Mouse (Mus musculus) cerebellum, adult 2 months (tissue): ENCODE measurements around the gene Ptp4a2. TPM values are rescaled to one million over a fixed set of nuclear protein-coding genes. Genes with fewer than 3 reads are reported as not detected.

ENCODE experiments used
- DNase-seq, 2 experiments: peaks; one replicate each; pipeline ENCODE4 v3.0.0; 2021
- H3K27ac ChIP-seq: fragments of 200-500 bp; 2 replicates; pipeline ENCODE4 v1.5.1; 2012; ENCODE audit warnings: low read length, control low read depth, inconsistent platforms; ENCODE audit not compliant: insufficient read depth
- H3K27me3 ChIP-seq: fragments of 200-500 bp; 2 replicates; pipeline ENCODE4 v1.6.1; 2012; ENCODE audit warnings: inconsistent platforms, mild to moderate bottlenecking, low read length, moderate library complexity; ENCODE audit not compliant: control insufficient read depth, insufficient read depth
- H3K4me1 ChIP-seq: fragments of 200-500 bp; 2 replicates; pipeline ENCODE4 v1.6.1; 2011; ENCODE audit warnings: low read length; ENCODE audit not compliant: control insufficient read depth, insufficient read depth
- H3K4me3 ChIP-seq: fragments of 200-500 bp; replicated peaks from 2 replicates; pipeline ENCODE3; 2011; ENCODE audit warnings: mild to moderate bottlenecking, low read depth, low read length, control low read depth; ENCODE audit not compliant: insufficient read depth
- CTCF ChIP-seq: fragments of 200-500 bp; IDR thresholded peaks from 2 replicates; pipeline ENCODE4 v1.5.1; 2011; ENCODE audit warnings: low read depth, mild to moderate bottlenecking, control low read depth, low read length, moderate library complexity, borderline replicate concordance; ENCODE audit not compliant: insufficient read depth
- POLR2A ChIP-seq: fragments of 200-500 bp; IDR thresholded peaks from 2 replicates; pipeline ENCODE4 v1.6.1; 2011; ENCODE audit warnings: low read length, control low read depth, borderline replicate concordance; ENCODE audit not compliant: insufficient read depth
- WGBS: fragments of 180-500 bp; shearing (Covaris S2); methylation state at CpG from one replicate; pipeline ENCODE4 v1.1.7; 2018; 5-methylcytosine and 5-hydroxymethylcytosine counted together
- polyA plus RNA-seq: library from polyadenylated mRNA; depleted of rRNA; stranded (reverse); fragments of >200 nt; gene quantifications from 2 replicates; pipeline ENCODE4 v1.2.3, GENCODE M21; 2012

Gene Ptp4a2
- polyA plus RNA-seq, 1 experiment: 66.3 TPM

DNA sequence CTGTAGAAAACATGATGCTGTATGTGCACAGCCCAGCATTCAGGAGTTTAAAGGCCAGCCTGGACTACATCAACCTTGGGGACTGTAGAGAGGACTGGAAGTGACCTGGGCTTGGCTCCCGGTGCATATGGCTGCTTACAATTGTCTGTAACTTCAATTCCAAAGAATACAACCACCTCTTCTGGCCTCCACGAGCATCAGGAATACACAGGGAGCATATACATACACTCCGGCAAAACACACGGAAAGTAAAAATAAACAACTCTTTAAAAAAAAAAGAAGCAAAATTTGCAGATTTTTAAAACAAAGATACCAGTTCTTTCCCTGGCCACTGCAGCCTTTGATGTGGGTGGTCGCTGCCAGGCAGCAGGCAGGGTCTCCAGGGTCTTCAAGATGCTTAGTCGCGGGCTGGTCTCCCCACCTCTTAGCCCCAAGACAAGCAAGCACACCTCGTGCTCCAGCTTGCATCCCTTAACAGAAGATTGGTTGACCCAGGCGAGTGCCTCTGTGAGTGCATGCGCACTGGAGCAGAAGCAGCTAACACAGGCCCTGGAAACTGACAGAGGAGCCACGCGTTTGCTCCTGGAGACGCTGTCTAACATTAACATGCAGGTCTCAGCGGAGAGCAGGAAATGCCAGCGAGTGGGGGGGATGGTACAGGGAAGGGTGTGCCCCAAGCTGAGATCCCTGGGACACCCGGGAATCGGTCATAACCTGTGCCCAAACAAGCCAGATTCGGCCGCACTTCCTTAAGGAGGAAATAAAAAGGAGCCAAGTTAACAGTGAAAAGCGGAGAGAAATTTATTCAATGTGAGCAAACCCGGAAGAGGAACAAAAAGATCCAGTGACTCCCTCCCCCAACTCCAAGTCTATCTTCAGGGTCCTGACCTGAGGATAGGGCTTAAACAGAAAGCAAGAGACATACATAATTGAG, 66.1 kb downstream of the Ptp4a2 start:
- peak overlapping the region; percentile 53 for H3K4me3 ChIP-seq
- TF ChIP-seq CTCF (no peak), POLR2A (0 out of 2 replicates have a peak, but pooled peaks have one; percentile 16)
- H3K27ac ChIP-seq: no peak overlapping the region
- 19% methylated on average over 21 of the region's 21 CpGs for WGBS
- DNase-seq: peak; percentile 58 to 62
- no peaks in the 10 kb centered on the region for H3K4me1 ChIP-seq
- H3K27me3 ChIP-seq: no peaks in the 10 kb centered on the region; the same call in 1 of the 2 replicates

DNA sequence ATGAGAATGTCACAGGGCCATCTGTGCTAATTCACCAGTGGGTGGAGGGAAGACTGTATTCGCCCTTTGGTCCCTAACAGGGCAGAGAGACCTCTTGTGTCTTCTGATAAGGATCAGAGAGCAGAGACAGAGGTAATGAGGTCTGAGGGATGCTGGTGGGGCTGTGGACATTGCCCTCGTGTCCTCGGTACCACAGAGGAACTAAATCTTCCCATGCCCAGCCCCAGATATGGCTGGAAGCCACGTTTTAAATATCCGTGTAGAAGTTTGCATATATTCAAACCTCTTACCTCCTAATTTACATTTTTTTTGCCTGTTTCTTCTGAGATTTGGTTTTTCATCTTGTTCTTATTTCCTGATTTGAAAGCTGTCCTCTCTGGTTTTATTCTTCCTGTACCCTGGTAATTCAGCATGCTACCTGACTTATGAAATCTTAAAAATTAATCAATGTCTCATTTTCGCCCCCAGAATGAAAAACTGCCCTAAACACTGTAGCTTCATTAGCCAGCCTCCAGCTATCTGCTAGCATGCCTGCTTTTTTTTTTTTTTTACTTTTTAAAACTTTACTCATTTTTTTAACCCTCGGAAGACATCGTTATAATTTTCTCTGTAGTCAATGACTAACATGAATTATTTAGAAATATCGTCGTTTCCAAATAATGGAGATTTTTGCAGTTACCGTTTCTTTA, 67.1 kb downstream of the Ptp4a2 start:
- DNase-seq: no peak
- Histone ChIP-seq H3K27ac (no peak overlapping the region), H3K27me3 (no peaks in the 10 kb centered on the region; the same call in 1 of the 2 replicates), H3K4me3 (no peak overlapping the region), H3K4me1 (no peaks in the 10 kb centered on the region)
- no peak for TF ChIP-seq CTCF
- no peak for TF ChIP-seq POLR2A
- WGBS: 71% methylated on average over 11 of the region's 11 CpGs

DNA sequence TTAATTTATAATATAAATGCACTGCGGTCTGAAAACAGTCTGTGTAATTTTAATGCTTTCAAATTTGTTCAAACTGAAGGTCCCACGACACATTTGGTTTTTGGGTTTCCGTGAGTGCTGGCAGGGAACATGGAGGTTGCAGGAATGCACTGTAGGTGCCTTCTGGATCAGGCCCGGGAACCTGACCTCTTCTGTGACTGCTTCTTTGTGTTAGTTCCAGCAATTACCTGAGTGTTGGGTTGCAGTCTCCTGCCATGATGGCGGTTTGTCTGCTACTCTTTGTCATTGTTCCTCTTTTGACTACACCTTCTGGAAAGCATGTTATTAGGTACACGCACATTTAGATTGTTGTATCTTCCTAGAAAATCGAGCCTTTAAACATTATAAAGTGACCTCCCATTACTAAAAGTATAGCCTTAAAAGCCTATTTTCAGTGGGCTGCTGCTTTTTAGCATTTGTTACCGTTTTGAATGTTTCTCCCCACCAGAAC, 67.7 kb downstream of the Ptp4a2 start:
- TF ChIP-seq CTCF: no peak
- TF ChIP-seq POLR2A: no peak
- no peak overlapping the region for H3K27ac ChIP-seq
- WGBS: 86% methylated on average over 8 of the region's 8 CpGs
- H3K27me3 ChIP-seq: no peaks in the 10 kb centered on the region; the same call in 1 of the 2 replicates
- H3K4me1 ChIP-seq: no peaks in the 10 kb centered on the region
- DNase-seq: no peak
- no peak overlapping the region for H3K4me3 ChIP-seq

GRCm38 (mm10) chr4:129879206-129879780, 68.3 kb downstream of the Ptp4a2 start:
- no peak for DNase-seq
- no peak overlapping the region for H3K4me3 ChIP-seq
- 72% methylated on average over 4 of the region's 4 CpGs for WGBS
- no peaks in the 10 kb centered on the region; the same call in 1 of the 2 replicates for H3K27me3 ChIP-seq
- H3K4me1 ChIP-seq: no peaks in the 10 kb centered on the region; the same call in 1 of the 2 replicates
- no peak overlapping the region for H3K27ac ChIP-seq
- no peak for TF ChIP-seq CTCF
- TF ChIP-seq POLR2A: no peak

DNA sequence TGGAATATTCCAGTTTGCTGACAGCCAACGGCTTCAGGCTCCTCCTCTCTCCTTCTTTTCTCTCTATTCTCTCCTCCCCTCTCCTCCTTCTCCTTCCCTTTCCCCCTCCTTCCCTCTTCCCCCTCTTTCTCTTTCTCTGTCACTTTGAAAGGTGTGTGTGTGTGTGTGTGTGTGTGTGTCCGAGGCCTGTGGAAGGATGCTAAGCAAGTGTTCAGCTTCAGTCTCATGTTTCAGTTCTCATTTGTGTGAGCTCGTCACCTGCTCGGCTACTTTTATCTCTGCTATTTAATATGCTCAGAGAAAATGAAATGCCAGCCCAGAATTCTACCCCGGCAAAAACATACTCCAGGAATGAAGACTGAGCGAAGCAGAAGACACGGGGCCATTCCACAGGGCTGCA, 69.6 kb downstream of the Ptp4a2 start:
- TF ChIP-seq CTCF (no peak), POLR2A (no peak)
- WGBS: 91% methylated on average over 7 of the region's 7 CpGs
- H3K27ac ChIP-seq: no peak overlapping the region
- H3K27me3 ChIP-seq: no peaks in the 10 kb centered on the region; the same call in 1 of the 2 replicates
- DNase-seq: no peak
- no peaks in the 10 kb centered on the region; the same call in 1 of the 2 replicates for H3K4me1 ChIP-seq
- no peak overlapping the region for H3K4me3 ChIP-seq

GRCm38 (mm10) chr4:129881661-129882060, 70.6 kb downstream of the Ptp4a2 start:
- TF ChIP-seq CTCF (no peak), POLR2A (no peak)
- WGBS: 53% methylated on average over 3 of the region's 3 CpGs
- H3K27ac ChIP-seq: no peak overlapping the region
- no peaks in the 10 kb centered on the region; the same call in 1 of the 2 replicates for H3K4me1 ChIP-seq
- no peak overlapping the region for H3K4me3 ChIP-seq
- H3K27me3 ChIP-seq: no peaks in the 10 kb centered on the region; the same call in 1 of the 2 replicates
- DNase-seq: no peak

DNA sequence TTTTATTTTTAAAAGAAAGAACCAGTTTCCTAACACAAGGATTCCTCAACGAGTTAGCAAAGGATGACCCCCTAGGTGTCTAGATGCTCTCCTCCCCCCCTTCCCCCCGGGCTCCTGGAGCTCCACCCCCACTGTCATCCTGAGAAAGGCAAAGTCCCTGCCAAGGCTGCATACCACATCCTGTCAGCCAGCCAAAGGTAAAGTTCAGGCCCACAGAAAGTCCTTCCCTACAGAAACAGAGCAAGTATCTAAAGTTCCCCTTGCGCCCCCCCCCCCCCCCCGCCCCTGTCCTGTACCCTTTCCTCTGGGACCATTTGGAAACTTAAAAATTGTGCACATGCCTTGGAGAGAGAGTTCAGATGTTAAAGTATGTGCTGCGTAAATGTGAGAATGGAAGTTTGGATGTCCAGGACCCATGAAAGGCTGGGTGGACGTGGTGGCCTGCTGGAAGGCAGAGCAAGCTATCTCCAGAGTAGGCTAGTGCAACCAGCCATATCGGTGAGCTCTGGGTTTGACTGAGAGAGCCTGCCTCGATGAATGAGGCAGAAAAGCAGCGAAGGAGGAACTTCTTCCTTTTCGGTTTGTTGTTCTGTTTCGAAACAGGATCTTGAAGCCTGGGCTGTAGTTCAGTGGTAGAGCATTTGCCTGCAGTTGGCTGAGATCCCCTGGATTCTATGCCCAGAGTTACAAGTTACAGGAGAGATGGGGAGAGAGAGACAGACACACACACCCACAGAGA, 71.7 kb downstream of the Ptp4a2 start:
- no peaks in the 10 kb centered on the region; the same call in 1 of the 2 replicates for H3K4me1 ChIP-seq
- no peak overlapping the region for H3K4me3 ChIP-seq
- DNase-seq: peak in 1 of 2 experiments; percentile 6
- H3K27ac ChIP-seq: no peak overlapping the region
- no peaks in the 10 kb centered on the region; the same call in 1 of the 2 replicates for H3K27me3 ChIP-seq
- 28% methylated on average over 11 of the region's 11 CpGs for whole genome bisulfite sequencing
- TF ChIP-seq POLR2A (no peak), CTCF (no peak)
